Mouse (Mus musculus): ENCODE measurements around the gene Plk5. TPM values are rescaled to one million over a fixed set of nuclear protein-coding genes. Genes with fewer than 3 reads are reported as not detected.

Plk5 gene
- polyA plus RNA-seq, 2 experiments, result 0.09 to 0.10 TPM

- WGBS (ENCODE audit: insufficient replicate concordance), result 6% methylated on average over 12 of the region's 12 CpGs
- Histone ChIP-seq H3K4me3 (ENCODE audit: insufficient read depth in 1 of 2, low read depth in 2 of 2, low read length in 2 of 2) (no peak overlapping the region), H3K9ac (replicated peaks) (no peak overlapping the region)
Measured at GRCm38 (mm10) chr10:80371411-80371966, 15.2 kb downstream of the Plk5 start.

DNA sequence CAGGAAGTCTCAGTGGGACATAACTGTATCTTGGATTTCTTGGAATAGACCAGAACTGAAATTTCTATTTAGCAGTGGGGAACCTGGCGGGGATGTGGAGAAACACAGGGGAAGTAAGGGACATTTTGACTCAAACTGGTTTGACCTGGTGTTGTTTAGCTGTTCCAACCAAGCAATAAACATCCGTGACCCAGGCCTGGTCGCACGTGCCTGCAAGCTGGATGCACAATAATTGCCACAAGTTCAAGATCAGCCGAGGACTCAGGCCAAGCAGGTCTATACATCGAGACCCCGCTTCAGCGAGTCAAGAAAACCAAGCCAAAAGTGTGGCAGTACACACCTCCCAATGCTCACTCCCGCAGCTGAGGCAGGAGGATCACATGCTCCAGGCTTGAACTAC lies 15.7 kb downstream of the Plk5 start:
- Histone ChIP-seq H3K9me3 (ENCODE audit: control insufficient read depth, low read length) (no peaks in the 10 kb centered on the region), H3K36me3 (replicated peaks; ENCODE audit: control insufficient read depth, insufficient read depth, low read depth) (no peaks in the 10 kb centered on the region), H3K4me2 (ENCODE audit: low read depth) (no peak overlapping the region), H3K9ac (replicated peaks) (no peak overlapping the region), H3K27ac (no peak overlapping the region), H3K4me1 (replicated peaks; ENCODE audit: control insufficient read depth in 2 of 2, insufficient read depth in 2 of 2, low read length in 1 of 2) (0 out of 4 replicates have a peak, but pooled peaks cover 0 to 2% of the 10 kb centered on the region in 2 experiments), H3K27me3 (ENCODE audit: control insufficient read depth, insufficient read depth, low read length) (no peaks in the 10 kb centered on the region; the same call in 1 of the 2 replicates), H3K4me3 (ENCODE audit: insufficient read depth in 1 of 2, low read depth in 2 of 2, low read length in 2 of 2) (no peak overlapping the region)
- TF ChIP-seq CTCF (IDR thresholded peaks at IDR 0.05; ENCODE audit: low read depth) (no peak), EP300 (IDR thresholded peaks at IDR 0.05; ENCODE audit: low read depth) (no peak)
- WGBS (ENCODE audit: insufficient replicate concordance), result 50% methylated on average over 9 of the region's 9 CpGs
- DNase-seq (ENCODE audit: low read depth in 3 of 3, low spot score in 3 of 3) (no peak), ATAC-seq (ENCODE audit: insufficient read depth) (no peak)

More at GRCm38 (mm10) chr10:80371411-80371966, 15.2 kb downstream of the Plk5 start:
- DNase-seq (ENCODE audit: low read depth in 3 of 3, low spot score in 3 of 3) (no peak), ATAC-seq (ENCODE audit: insufficient read depth) (no peak)
- no peaks in the 10 kb centered on the region for H3K36me3 ChIP-seq (replicated peaks; ENCODE audit: control insufficient read depth, insufficient read depth, low read depth)
- no peak overlapping the region for H3K4me2 ChIP-seq (ENCODE audit: low read depth)
- H3K9me3 ChIP-seq (ENCODE audit: control insufficient read depth, low read length), result no peaks in the 10 kb centered on the region
- no peaks in the 10 kb centered on the region; the same call in 1 of the 2 replicates for H3K27me3 ChIP-seq (ENCODE audit: control insufficient read depth, insufficient read depth, low read length)
- H3K27ac ChIP-seq, result no peak overlapping the region
- TF ChIP-seq CTCF (IDR thresholded peaks at IDR 0.05; ENCODE audit: low read depth) (no peak), EP300 (IDR thresholded peaks at IDR 0.05; ENCODE audit: low read depth) (no peak)
- H3K4me1 ChIP-seq (replicated peaks; ENCODE audit: control insufficient read depth in 2 of 2, insufficient read depth in 2 of 2, low read length in 1 of 2), result 0 out of 4 replicates have a peak, but pooled peaks cover 0 to 2% of the 10 kb centered on the region in 2 experiments

GRCm38 (mm10) chr10:80372706-80373105 lies 16.4 kb downstream of the Plk5 start:
- Histone ChIP-seq H3K27me3 (ENCODE audit: control insufficient read depth, insufficient read depth, low read length) (no peaks in the 10 kb centered on the region; the same call in 1 of the 2 replicates), H3K9ac (replicated peaks) (no peak overlapping the region), H3K36me3 (replicated peaks; ENCODE audit: control insufficient read depth, insufficient read depth, low read depth) (no peaks in the 10 kb centered on the region), H3K4me2 (ENCODE audit: low read depth) (no peak overlapping the region), H3K4me1 (replicated peaks; ENCODE audit: control insufficient read depth in 2 of 2, insufficient read depth in 2 of 2, low read length in 1 of 2) (0 out of 4 replicates have a peak, but pooled peaks cover 0 to 2% of the 10 kb centered on the region in 2 experiments), H3K27ac (no peak overlapping the region), H3K4me3 (ENCODE audit: insufficient read depth in 1 of 2, low read depth in 2 of 2, low read length in 2 of 2) (no peak overlapping the region), H3K9me3 (ENCODE audit: control insufficient read depth, low read length) (no peaks in the 10 kb centered on the region)
- WGBS (ENCODE audit: insufficient replicate concordance), result 77% methylated on average over 6 of the region's 6 CpGs
- TF ChIP-seq EP300 (IDR thresholded peaks at IDR 0.05; ENCODE audit: low read depth) (no peak), CTCF (IDR thresholded peaks at IDR 0.05; ENCODE audit: low read depth) (no peak)
- DNase-seq (ENCODE audit: low read depth in 3 of 3, low spot score in 3 of 3) (no peak), ATAC-seq (ENCODE audit: insufficient read depth) (no peak)

- peak; percentile 54 for ATAC-seq (ENCODE audit: insufficient read depth)
- DNase-seq (ENCODE audit: low read depth in 3 of 3, low spot score in 3 of 3), result peak; percentile 55 to 59 (median 56)
- no peaks in the 10 kb centered on the region for H3K9me3 ChIP-seq (ENCODE audit: control insufficient read depth, low read length)
- H3K9ac ChIP-seq (replicated peaks), result no peak overlapping the region
- no peak overlapping the region for H3K27ac ChIP-seq
- H3K4me1 ChIP-seq (replicated peaks; ENCODE audit: control insufficient read depth in 2 of 2, insufficient read depth in 2 of 2, low read length in 1 of 2), result 0 out of 4 replicates have a peak, but pooled peaks cover 0 to 2% of the 10 kb centered on the region in 2 experiments
- no peaks in the 10 kb centered on the region for H3K36me3 ChIP-seq (replicated peaks; ENCODE audit: control insufficient read depth, insufficient read depth, low read depth)
- no peaks in the 10 kb centered on the region; the same call in 1 of the 2 replicates for H3K27me3 ChIP-seq (ENCODE audit: control insufficient read depth, insufficient read depth, low read length)
- no peak overlapping the region for H3K4me3 ChIP-seq (ENCODE audit: insufficient read depth in 1 of 2, low read depth in 2 of 2, low read length in 2 of 2)
- no peak overlapping the region for H3K4me2 ChIP-seq (ENCODE audit: low read depth)
- no peak for TF ChIP-seq EP300 (IDR thresholded peaks at IDR 0.05; ENCODE audit: low read depth)
- TF ChIP-seq CTCF (IDR thresholded peaks at IDR 0.05; ENCODE audit: low read depth), result peak; percentile 87
- WGBS (ENCODE audit: insufficient replicate concordance), result 18% methylated on average over 6 of the region's 6 CpGs
Measured at GRCm38 (mm10) chr10:80374063-80374462, 17.8 kb downstream of the Plk5 start.

DNA sequence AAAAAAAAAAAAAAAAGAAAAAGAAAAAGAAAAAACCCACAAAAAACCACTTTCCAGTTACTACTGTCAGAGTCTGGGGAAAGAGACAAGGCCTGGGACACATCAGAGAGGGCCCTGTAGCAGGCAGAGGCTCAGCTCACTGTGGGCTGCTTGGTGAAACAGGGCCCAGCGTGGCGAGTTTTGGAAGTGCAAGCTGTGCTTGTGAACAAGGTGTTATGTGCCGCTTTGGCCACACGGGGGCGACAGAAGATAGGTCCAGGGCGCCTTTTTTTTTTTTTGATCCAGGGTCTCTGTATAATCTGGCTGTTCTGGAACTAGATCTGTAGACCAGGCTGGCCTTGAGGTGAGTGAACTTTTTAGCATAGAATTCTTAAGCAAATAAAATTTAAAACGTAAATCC lies 19.9 kb downstream of the Plk5 start:
- Histone ChIP-seq H3K4me3 (ENCODE audit: insufficient read depth in 1 of 2, low read depth in 2 of 2, low read length in 2 of 2) (no peak overlapping the region), H3K27ac (no peak overlapping the region), H3K4me2 (ENCODE audit: low read depth) (no peak overlapping the region), H3K9me3 (ENCODE audit: control insufficient read depth, low read length) (no peaks in the 10 kb centered on the region), H3K9ac (replicated peaks) (no peak overlapping the region), H3K4me1 (replicated peaks; ENCODE audit: control insufficient read depth in 2 of 2, insufficient read depth in 2 of 2, low read length in 1 of 2) (0 out of 4 replicates have a peak, but pooled peaks cover 0 to 2% of the 10 kb centered on the region in 2 experiments), H3K27me3 (ENCODE audit: control insufficient read depth, insufficient read depth, low read length) (no peaks in the 10 kb centered on the region; the same call in 1 of the 2 replicates), H3K36me3 (replicated peaks; ENCODE audit: control insufficient read depth, insufficient read depth, low read depth) (no peaks in the 10 kb centered on the region; the same call in 1 of the 2 replicates)
- peak; percentile 39 for ATAC-seq (ENCODE audit: insufficient read depth)
- peak; percentile 76 to 80 (median 79) for DNase-seq (ENCODE audit: low read depth in 3 of 3, low spot score in 3 of 3)
- under 1% methylated on average over 7 of the region's 7 CpGs for WGBS (ENCODE audit: insufficient replicate concordance)
- TF ChIP-seq CTCF (IDR thresholded peaks at IDR 0.05; ENCODE audit: low read depth), result peak; percentile 98
- TF ChIP-seq EP300 (IDR thresholded peaks at IDR 0.05; ENCODE audit: low read depth), result no peak

All from liver, embryonic 14.5 days (tissue).